Mouse (Mus musculus) neural tube, embryonic 12.5 days (tissue): ENCODE measurements around the gene Iba57. TPM values are rescaled to one million over a fixed set of nuclear protein-coding genes. Genes with fewer than 3 reads are reported as not detected.

ENCODE experiments used
- ATAC-seq: fragments of 200-750 bp; cut with Nextera tagmentation; 2 replicates; pipeline ENCODE4 v1.8.0; 2017; ENCODE audit warnings: low read depth, mild to moderate bottlenecking, moderate TSS enrichment, moderate library complexity; ENCODE audit not compliant: low FRiP score
- H3K27ac ChIP-seq: fragments of 300-500 bp; sonication (generic); 2 replicates; pipeline ENCODE4 v1.5.1; 2016
- H3K27me3 ChIP-seq: fragments of 300-500 bp; sonication (generic); replicated peaks from 2 replicates; pipeline ENCODE4 v1.6.1; 2016; ENCODE audit warnings: mild to moderate bottlenecking
- H3K36me3 ChIP-seq: fragments of 300-500 bp; sonication (generic); 2 replicates; pipeline ENCODE4 v1.6.1; 2016; ENCODE audit warnings: mild to moderate bottlenecking
- H3K4me1 ChIP-seq: fragments of 300-500 bp; sonication (generic); 2 replicates; pipeline ENCODE4 v1.6.1; 2016
- H3K4me2 ChIP-seq: fragments of 300-500 bp; sonication (generic); replicated peaks from 2 replicates; pipeline ENCODE4 v1.6.1; 2016; ENCODE audit warnings: mild to moderate bottlenecking
- H3K4me3 ChIP-seq: fragments of 300-500 bp; sonication (generic); 2 replicates; pipeline ENCODE4 v1.5.1; 2016
- H3K9ac ChIP-seq: fragments of 300-500 bp; sonication (generic); 2 replicates; pipeline ENCODE4 v1.6.1; 2016; ENCODE audit warnings: mild to moderate bottlenecking
- H3K9me3 ChIP-seq: fragments of 300-500 bp; sonication (generic); 2 replicates; pipeline ENCODE4 v1.6.1; 2016; ENCODE audit warnings: mild to moderate bottlenecking
- WGBS: fragments of 180-500 bp; shearing (Covaris S2); methylation state at CpG from one replicate; pipeline ENCODE4 v1.1.7; 2016; 5-methylcytosine and 5-hydroxymethylcytosine counted together
- polyA plus RNA-seq: library from polyadenylated mRNA; unstranded; fragments of >200 nt; fragmentation: Nextera tagmentation; extraction: Ambion mirVana; gene quantifications from 2 replicates; pipeline ENCODE4 v1.2.1, GENCODE M21; 2016

Iba57 gene
- polyA plus RNA-seq, 1 experiment from 2014 or later, result 6.5 TPM

- Histone ChIP-seq H3K9me3 (no peaks in the 10 kb centered on the region), H3K4me2 (no peak overlapping the region), H3K27me3 (0 out of 2 replicates have a peak, but pooled peaks cover 5% of the 10 kb centered on the region), H3K36me3 (no peaks in the 10 kb centered on the region), H3K27ac (no peak overlapping the region), H3K4me1 (peaks cover 14% of the 10 kb centered on the region), H3K9ac (no peak overlapping the region), H3K4me3 (no peak overlapping the region)
- WGBS, result 52% methylated on average over 2 of the region's 2 CpGs
- ATAC-seq, result no peak
These were observed 2.2 kb upstream of the Iba57 start for GRCm38 (mm10) chr11:59165616-59166241.

DNA sequence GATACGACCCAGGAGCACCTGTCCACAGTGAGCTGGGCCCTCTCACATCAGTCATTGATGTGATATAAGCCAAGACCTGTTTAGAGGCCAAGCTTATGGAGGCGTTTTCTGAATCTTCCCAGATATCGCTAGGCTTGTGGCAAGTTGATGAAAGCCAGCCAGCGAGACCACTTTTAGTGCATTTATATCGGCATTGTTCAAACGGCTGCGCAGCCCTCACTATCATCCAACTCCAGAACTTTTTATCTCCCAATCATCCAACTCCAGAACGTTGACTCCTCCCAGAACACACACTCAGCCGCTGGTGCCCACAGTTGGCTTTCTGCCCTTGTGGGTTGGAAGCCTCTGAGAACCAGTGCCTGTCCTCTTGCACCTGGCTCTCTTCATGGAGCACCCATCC, 845 bp upstream of the Iba57 start:
- H3K4me1 ChIP-seq, result peaks cover 14% of the 10 kb centered on the region
- WGBS, result 87% methylated on average over 9 of the region's 9 CpGs
- H3K36me3 ChIP-seq, result no peaks in the 10 kb centered on the region
- peak overlapping the region; percentile 70 for H3K4me2 ChIP-seq
- ATAC-seq, result no peak
- H3K27me3 ChIP-seq, result no peaks in the 10 kb centered on the region
- H3K4me3 ChIP-seq, result no peak overlapping the region
- H3K27ac ChIP-seq, result 0 out of 2 replicates have a peak overlapping the region, but pooled peaks have one; percentile 98
- no peak overlapping the region for H3K9ac ChIP-seq
- no peaks in the 10 kb centered on the region for H3K9me3 ChIP-seq

GRCm38 (mm10) chr11:59162443-59163254, 890 bp downstream of the Iba57 start:
- no peaks in the 10 kb centered on the region for H3K27me3 ChIP-seq
- peaks cover 14% of the 10 kb centered on the region for H3K4me1 ChIP-seq
- H3K9me3 ChIP-seq, result no peaks in the 10 kb centered on the region
- ATAC-seq, result peak; percentile 43; the same call in 1 of the 2 replicates
- 67% methylated on average over 9 of the region's 9 CpGs for WGBS
- no peak overlapping the region for H3K27ac ChIP-seq
- H3K36me3 ChIP-seq, result peaks cover 12% of the 10 kb centered on the region
- H3K4me3 ChIP-seq, result peak overlapping the region; percentile 81
- peak overlapping the region; percentile 70 for H3K4me2 ChIP-seq
- peak overlapping the region; percentile 47; the same call in 1 of the 2 replicates for H3K9ac ChIP-seq

GRCm38 (mm10) chr11:59161398-59161797, 2.1 kb downstream of the Iba57 start:
- no peak for ATAC-seq
- Histone ChIP-seq H3K9me3 (no peaks in the 10 kb centered on the region), H3K36me3 (peaks cover 14% of the 10 kb centered on the region), H3K4me3 (no peak overlapping the region), H3K27ac (no peak overlapping the region), H3K27me3 (no peaks in the 10 kb centered on the region), H3K4me1 (peaks cover 14% of the 10 kb centered on the region), H3K4me2 (no peak overlapping the region), H3K9ac (no peak overlapping the region)
- WGBS, result 87% methylated on average over 5 of the region's 5 CpGs

- no peak overlapping the region for H3K27ac ChIP-seq
- no peak overlapping the region for H3K4me3 ChIP-seq
- no peak overlapping the region for H3K4me2 ChIP-seq
- WGBS, result 92% methylated on average over 4 of the region's 4 CpGs
- peaks cover 14% of the 10 kb centered on the region for H3K4me1 ChIP-seq
- H3K27me3 ChIP-seq, result no peaks in the 10 kb centered on the region
- H3K9ac ChIP-seq, result no peak overlapping the region
- ATAC-seq, result no peak
- no peaks in the 10 kb centered on the region for H3K9me3 ChIP-seq
- H3K36me3 ChIP-seq, result peaks cover 14% of the 10 kb centered on the region
These were observed 4.0 kb downstream of the Iba57 start for GRCm38 (mm10) chr11:59159558-59159957.

DNA sequence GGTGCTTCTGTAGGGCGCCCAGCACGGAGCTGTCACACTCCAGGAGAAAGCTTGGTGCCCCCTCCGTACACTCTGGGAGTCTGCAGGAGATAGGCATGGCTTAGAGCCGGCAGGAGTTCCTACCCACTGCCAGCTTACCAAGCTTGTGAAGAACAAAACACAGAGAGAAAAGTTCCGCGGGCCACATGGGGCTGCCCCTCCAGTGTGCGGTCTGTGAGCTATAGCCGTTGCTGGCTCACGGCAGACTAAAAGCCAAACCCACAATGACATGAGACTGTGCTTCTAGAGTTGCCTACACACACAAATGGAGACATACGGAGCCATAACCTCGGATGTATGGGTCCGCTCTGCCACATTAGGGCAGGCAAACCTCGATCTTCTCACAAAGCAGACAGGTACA, 4.4 kb downstream of the Iba57 start:
- Histone ChIP-seq H3K9me3 (no peaks in the 10 kb centered on the region), H3K4me2 (no peak overlapping the region), H3K4me3 (no peak overlapping the region), H3K9ac (no peak overlapping the region), H3K36me3 (peaks cover 14% of the 10 kb centered on the region), H3K27me3 (no peaks in the 10 kb centered on the region), H3K4me1 (peaks cover 9% of the 10 kb centered on the region), H3K27ac (no peak overlapping the region)
- no peak for ATAC-seq
- 94% methylated on average over 13 of the region's 13 CpGs for WGBS

DNA sequence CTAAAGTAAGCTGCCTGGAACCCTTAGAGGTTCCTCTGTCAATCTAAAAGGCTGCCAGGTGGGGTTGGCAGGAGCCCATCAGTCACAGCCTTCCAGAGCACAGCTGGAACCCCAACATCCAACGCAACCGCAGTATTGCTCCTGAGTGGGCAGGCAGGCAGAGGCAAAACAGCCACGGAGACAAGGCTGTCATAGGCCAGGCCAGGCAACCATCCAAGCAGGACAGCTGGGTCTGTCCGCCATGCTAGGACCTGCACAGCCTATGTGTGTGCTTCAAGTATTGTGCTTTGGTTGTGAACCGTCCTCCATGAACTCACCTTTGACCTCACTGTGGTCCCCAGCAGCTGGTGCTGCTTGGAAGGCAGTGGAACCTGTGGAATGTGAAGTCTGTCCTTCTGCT, 7.6 kb downstream of the Iba57 start:
- Histone ChIP-seq H3K4me1 (no peaks in the 10 kb centered on the region), H3K9ac (no peak overlapping the region), H3K36me3 (peaks cover 14% of the 10 kb centered on the region), H3K4me2 (no peak overlapping the region), H3K4me3 (no peak overlapping the region), H3K27ac (no peak overlapping the region), H3K27me3 (no peaks in the 10 kb centered on the region), H3K9me3 (no peaks in the 10 kb centered on the region)
- ATAC-seq, result no peak
- WGBS, result 85% methylated on average over 5 of the region's 5 CpGs

DNA sequence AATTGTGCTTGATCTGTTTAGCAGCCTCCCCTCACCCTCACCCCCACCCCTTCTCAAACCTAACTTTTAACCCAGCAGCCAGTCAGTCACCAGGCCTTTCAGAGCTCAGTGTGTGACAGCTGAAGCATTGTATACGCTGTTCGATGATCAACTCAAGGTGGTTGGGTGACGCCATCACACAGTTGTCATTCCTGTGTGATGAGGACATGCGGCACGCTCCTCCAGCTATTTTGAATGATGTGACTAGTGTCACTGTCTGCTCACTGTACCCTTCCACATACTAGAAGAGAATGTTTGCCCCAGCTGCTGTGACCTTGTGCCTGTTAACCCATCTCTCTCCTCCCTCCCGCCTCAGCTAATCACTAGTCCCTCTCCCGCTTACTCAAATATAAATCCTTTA, 9.3 kb downstream of the Iba57 start:
- peaks cover 14% of the 10 kb centered on the region for H3K36me3 ChIP-seq
- no peaks in the 10 kb centered on the region for H3K9me3 ChIP-seq
- H3K9ac ChIP-seq, result no peak overlapping the region
- H3K27ac ChIP-seq, result no peak overlapping the region
- no peaks in the 10 kb centered on the region for H3K4me1 ChIP-seq
- WGBS, result 95% methylated on average over 7 of the region's 7 CpGs
- no peak for ATAC-seq
- H3K4me3 ChIP-seq, result no peak overlapping the region
- no peaks in the 10 kb centered on the region for H3K27me3 ChIP-seq
- H3K4me2 ChIP-seq, result no peak overlapping the region

- Histone ChIP-seq H3K36me3 (no peaks in the 10 kb centered on the region), H3K4me1 (no peaks in the 10 kb centered on the region), H3K9me3 (no peaks in the 10 kb centered on the region), H3K27me3 (no peaks in the 10 kb centered on the region), H3K9ac (no peak overlapping the region), H3K4me2 (no peak overlapping the region), H3K4me3 (no peak overlapping the region), H3K27ac (no peak overlapping the region)
- WGBS, result 27% methylated on average over 3 of the region's 3 CpGs
- ATAC-seq, result no peak
These were observed 11.8 kb downstream of the Iba57 start for GRCm38 (mm10) chr11:59151729-59152128.

GRCm38 (mm10) chr11:59149302-59149701, 14.2 kb downstream of the Iba57 start:
- 68% methylated on average over 3 of the region's 3 CpGs for WGBS
- Histone ChIP-seq H3K9ac (no peak overlapping the region), H3K36me3 (no peaks in the 10 kb centered on the region), H3K4me3 (no peak overlapping the region), H3K4me1 (no peaks in the 10 kb centered on the region), H3K27ac (no peak overlapping the region), H3K9me3 (no peaks in the 10 kb centered on the region), H3K27me3 (no peaks in the 10 kb centered on the region), H3K4me2 (no peak overlapping the region)
- no peak for ATAC-seq

DNA sequence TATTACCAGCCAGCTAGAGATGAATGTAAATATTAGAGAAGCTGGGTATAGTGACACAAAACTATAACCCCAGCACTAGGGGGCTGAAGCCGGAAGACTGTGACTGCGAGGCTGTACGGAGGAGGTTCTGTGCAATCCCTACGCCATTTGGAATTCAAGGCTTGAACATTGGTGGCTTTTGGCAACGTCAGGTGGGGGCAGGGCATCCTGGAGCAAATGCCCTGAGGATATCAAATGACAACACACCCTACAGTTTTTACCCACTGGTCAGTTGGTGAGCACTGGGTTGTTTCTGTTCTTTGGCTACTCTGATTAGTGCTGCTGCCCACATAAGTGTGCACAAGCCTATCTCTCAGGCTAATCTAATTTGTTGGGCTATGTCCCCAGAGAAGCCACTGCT, 20.6 kb downstream of the Iba57 start:
- H3K36me3 ChIP-seq, result no peaks in the 10 kb centered on the region
- 92% methylated on average over 5 of the region's 5 CpGs for WGBS
- H3K4me2 ChIP-seq, result no peak overlapping the region
- no peaks in the 10 kb centered on the region for H3K9me3 ChIP-seq
- H3K27me3 ChIP-seq, result peaks cover 1% of the 10 kb centered on the region; the same call in 1 of the 2 replicates
- no peak for ATAC-seq
- no peak overlapping the region for H3K27ac ChIP-seq
- H3K9ac ChIP-seq, result no peak overlapping the region
- no peak overlapping the region for H3K4me3 ChIP-seq
- no peaks in the 10 kb centered on the region for H3K4me1 ChIP-seq

DNA sequence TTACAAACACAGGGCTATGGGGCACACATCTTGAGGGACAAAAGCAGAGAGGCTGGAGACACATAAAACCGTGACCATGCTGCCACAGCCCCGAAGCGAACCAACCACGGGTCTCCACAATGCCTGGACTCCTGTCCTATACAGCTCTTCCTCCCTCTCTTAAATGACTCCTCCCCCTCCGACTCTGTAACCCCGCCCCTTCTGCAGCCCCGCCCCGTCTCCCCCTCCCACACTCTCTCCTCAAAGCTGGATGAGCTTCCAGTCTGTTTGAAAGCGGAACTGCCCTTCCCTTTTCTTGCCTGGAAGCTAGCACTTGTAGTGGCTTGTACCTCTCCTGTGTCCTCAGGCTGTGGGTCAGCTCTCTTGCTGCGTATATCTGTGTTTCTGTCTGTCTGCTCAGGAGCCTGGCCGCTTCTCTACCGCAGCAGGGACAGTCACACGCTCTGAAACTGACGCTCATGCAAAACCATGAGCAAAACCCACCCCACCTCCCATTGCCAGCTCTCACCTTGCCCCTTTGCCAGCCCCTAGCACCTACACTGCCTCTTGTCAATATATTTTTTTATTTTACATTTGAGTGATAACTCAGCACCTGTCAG, 21.7 kb downstream of the Iba57 start:
- Histone ChIP-seq H3K9ac (0 out of 2 replicates have a peak overlapping the region, but pooled peaks have one; percentile 10), H3K4me2 (peak overlapping the region; percentile 51), H3K36me3 (no peaks in the 10 kb centered on the region), H3K27me3 (peaks cover 12% of the 10 kb centered on the region), H3K27ac (no peak overlapping the region), H3K4me3 (no peak overlapping the region), H3K9me3 (no peaks in the 10 kb centered on the region), H3K4me1 (no peaks in the 10 kb centered on the region)
- 4% methylated on average over 14 of the region's 14 CpGs for WGBS
- ATAC-seq, result no peak
